8 mouse cellular contexts compared by ENCODE assay signal in the genomic region with DNA sequence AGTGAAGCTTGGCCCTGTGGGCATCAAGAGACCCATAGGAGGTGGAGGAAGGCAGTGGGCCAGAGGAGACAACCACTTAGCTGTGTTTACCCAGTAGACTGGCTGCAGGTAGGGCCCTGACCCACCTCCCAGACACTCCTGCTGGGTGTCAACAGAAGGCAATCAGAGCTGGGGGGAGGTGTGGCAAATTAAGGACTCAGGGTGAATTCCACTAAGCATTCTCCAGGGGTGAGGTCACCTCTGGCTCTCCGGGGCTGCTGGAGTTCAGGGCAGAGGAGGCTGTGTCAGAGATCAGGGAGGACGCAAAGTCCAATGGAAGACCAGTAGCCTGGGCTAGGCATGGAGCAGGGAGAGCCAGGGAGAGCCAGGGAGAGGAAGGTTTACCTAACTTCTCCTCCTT. TPM values are rescaled to one million over a fixed set of nuclear protein-coding genes. Genes with fewer than 3 reads are reported as not detected.
A peak's percentile ranks its signal among the peaks of the same experiment; 100 is the strongest.
DNase-seq lines count a peak whose midpoint lies in the region; ATAC-seq and TF ChIP-seq lines count a peak whose summit lies in the region.

No protein-coding gene starts in this region.

- no peak overlapping the region for H3K4me3 ChIP-seq in C2C12 (ENCODE audit: insufficient read depth, poor library complexity, severe bottlenecking)
- no peak overlapping the region for H3K4me3 ChIP-seq in intestine, embryonic 16.5 days (ENCODE audit: low read length)
- H3K4me3 ChIP-seq in liver, embryonic 16.5 days (ENCODE audit: low read depth, low read length): no peak overlapping the region
- no peak overlapping the region for H3K4me3 ChIP-seq in forebrain, embryonic 14.5 days (ENCODE audit: low read depth, low read length)

- no peaks in the 10 kb centered on the region for H3K27me3 ChIP-seq in C2C12 (ENCODE audit: control insufficient read depth, insufficient read depth, insufficient read length)
- no peaks in the 10 kb centered on the region for H3K27me3 ChIP-seq in intestine, embryonic 16.5 days (replicated peaks; ENCODE audit: control insufficient read depth, insufficient read depth, low read length)
- no peaks in the 10 kb centered on the region for H3K27me3 ChIP-seq in liver, embryonic 16.5 days (ENCODE audit: control insufficient read depth, insufficient read depth, low read depth, low read length)
- no peaks in the 10 kb centered on the region for H3K27me3 ChIP-seq in forebrain, embryonic 14.5 days (replicated peaks; ENCODE audit: control insufficient read depth, insufficient read depth, low read length)

- H3K79me2 ChIP-seq in C2C12 (ENCODE audit: control insufficient read depth, insufficient read depth): peaks cover 17% of the 10 kb centered on the region

- H3K27ac ChIP-seq in intestine, embryonic 16.5 days (ENCODE audit: low read length): no peak overlapping the region; the same call in 1 of the 2 replicates
- H3K27ac ChIP-seq in liver, embryonic 16.5 days (ENCODE audit: low read length): peak overlapping the region; percentile 58
- H3K27ac ChIP-seq in forebrain, embryonic 14.5 days (ENCODE audit: low read depth, low read length): no peak overlapping the region

- ATAC-seq in intestine, embryonic 16.5 days: peak; percentile 64
- ATAC-seq in liver, embryonic 16.5 days (ENCODE audit: low read depth): peak; percentile 72
- no peak for ATAC-seq in megakaryocyte progenitor cell, adult 5-6 weeks (replicated peaks; ENCODE audit: poor library complexity)
- no peak for ATAC-seq in forebrain, embryonic 14.5 days
- no peak for ATAC-seq in monocyte, adult 5-6 weeks (replicated peaks; ENCODE audit: insufficient number of reproducible peaks, low FRiP score, low TSS enrichment, poor library complexity, severe bottlenecking)

- H3K4me2 ChIP-seq in intestine, embryonic 16.5 days (ENCODE audit: low read depth, low read length): no peak overlapping the region
- no peak overlapping the region for H3K4me2 ChIP-seq in liver, embryonic 16.5 days (ENCODE audit: low read depth, low read length)
- no peak overlapping the region for H3K4me2 ChIP-seq in forebrain, embryonic 14.5 days (ENCODE audit: low read length)

- TF ChIP-seq CTCF in C2C12 (IDR thresholded peaks at IDR 0.05; ENCODE audit: control insufficient read depth, insufficient read depth, insufficient read length): no peak

- no peaks in the 10 kb centered on the region for H3K9me3 ChIP-seq in intestine, embryonic 16.5 days (ENCODE audit: control insufficient read depth, low read length)
- H3K9me3 ChIP-seq in liver, embryonic 16.5 days (replicated peaks; ENCODE audit: control insufficient read depth, low read length): no peaks in the 10 kb centered on the region
- no peaks in the 10 kb centered on the region for H3K9me3 ChIP-seq in forebrain, embryonic 14.5 days (replicated peaks; ENCODE audit: control insufficient read depth, low read length)

- H3K4me1 ChIP-seq in intestine, embryonic 16.5 days (ENCODE audit: control insufficient read depth, insufficient read depth, low read length): peaks cover 14% of the 10 kb centered on the region
- peaks cover 12% of the 10 kb centered on the region for H3K4me1 ChIP-seq in liver, embryonic 16.5 days (ENCODE audit: control insufficient read depth, low read depth, low read length)
- H3K4me1 ChIP-seq in forebrain, embryonic 14.5 days (ENCODE audit: control insufficient read depth, insufficient read depth, low read length): no peaks in the 10 kb centered on the region

- peaks cover under 1% of the 10 kb centered on the region for H3K79me3 ChIP-seq in C2C12 (ENCODE audit: low read depth)

- H3K9ac ChIP-seq in intestine, embryonic 16.5 days (ENCODE audit: low read depth, low read length): peak overlapping the region; percentile 24; the same call in 1 of the 2 replicates
- no peak overlapping the region for H3K9ac ChIP-seq in liver, embryonic 16.5 days (ENCODE audit: low read depth, low read length)
- no peak overlapping the region for H3K9ac ChIP-seq in forebrain, embryonic 14.5 days (ENCODE audit: low read length)

- WGBS in intestine, embryonic 16.5 days: 19% methylated on average over 2 of the region's 2 CpGs
- 53% methylated on average over 2 of the region's 2 CpGs for WGBS in liver, embryonic 16.5 days (ENCODE audit: insufficient replicate concordance)
- 8% methylated on average over 2 of the region's 2 CpGs for WGBS in forebrain, embryonic 14.5 days

- peaks cover 29% of the 10 kb centered on the region for H3K36me3 ChIP-seq in C2C12 (ENCODE audit: control insufficient read depth, insufficient read depth)
- peaks cover 16% of the 10 kb centered on the region; the same call in 1 of the 2 replicates for H3K36me3 ChIP-seq in intestine, embryonic 16.5 days (ENCODE audit: control insufficient read depth, insufficient read depth, low read length)
- H3K36me3 ChIP-seq in liver, embryonic 16.5 days (ENCODE audit: control insufficient read depth, insufficient read depth): peaks cover 15% of the 10 kb centered on the region
- H3K36me3 ChIP-seq in forebrain, embryonic 14.5 days (ENCODE audit: control insufficient read depth, insufficient read depth, low read length): peaks cover 24% of the 10 kb centered on the region

- peak; percentile 45 for DNase-seq in embryo, embryonic 10.5 days (ENCODE audit: low spot score)
- DNase-seq in frontal cortex, postnatal 14 days (ENCODE audit: low spot score in 2 of 2): no peak
- no peak for DNase-seq in forebrain, embryonic 14.5 days (ENCODE audit: low spot score)

- no peak overlapping the region for H3ac ChIP-seq in C2C12 (ENCODE audit: control insufficient read depth, insufficient read length, low read depth)

TF ChIP-seq in C2C12, 6 proteins besides CTCF, POLR2A, EP300 and RAD21:
- TF ChIP-seq MYOD1 (IDR thresholded peaks at IDR 0.05; ENCODE audit: control insufficient read depth, insufficient read length, low read depth) (no peak), MAX (IDR thresholded peaks at IDR 0.05) (peak; percentile 66), MYOG (IDR thresholded peaks at IDR 0.05; ENCODE audit: control insufficient read depth, extremely low read depth, insufficient read length) (no peak), FOSL1 (IDR thresholded peaks at IDR 0.05; ENCODE audit: insufficient read depth, low read length, poor library complexity, severe bottlenecking) (peak; percentile 17), USF1 (IDR thresholded peaks at IDR 0.05; ENCODE audit: low read depth) (no peak)

RNA-seq across cellular contexts. Expression of gene Txn2, which starts 17.7 kb away (rescaled TPM):
- polyA plus RNA-seq in C2C12 (2012; fragmentation: generic; extraction: Trizol): 371 TPM
- 357 and 388 TPM in 2 replicates for polyA plus RNA-seq in intestine, embryonic 16.5 days (2015; fragmentation: Nextera tagmentation; extraction: Ambion mirVana)
- 177 and 180 TPM in 2 replicates for polyA plus RNA-seq in liver, embryonic 16.5 days (2015; fragmentation: Nextera tagmentation; extraction: Ambion mirVana)
- total RNA-seq in megakaryocyte progenitor cell, adult 5-6 weeks (2015): 196 and 255 TPM in 2 replicates
- total RNA-seq in megakaryocyte progenitor cell, adult 5-6 weeks (2017): 44.4 and 60.6 TPM in 2 replicates
- polyA plus RNA-seq in forebrain, embryonic 14.5 days (2014; fragmentation: Nextera tagmentation; extraction: Ambion mirVana): 269 and 291 TPM in 2 replicates
- total RNA-seq in monocyte, adult 5-6 weeks (2017): 27.0 to 38.4 TPM (median 33.9 TPM) in 3 replicates

RNA-seq across cellular contexts. Expression of gene Foxred2, which starts 45.5 kb away (rescaled TPM):
- 7.3 TPM for polyA plus RNA-seq in C2C12 (2012; fragmentation: generic; extraction: Trizol)
- polyA plus RNA-seq in intestine, embryonic 16.5 days (2015; fragmentation: Nextera tagmentation; extraction: Ambion mirVana): 1.8 and 2.0 TPM in 2 replicates
- 1.1 and 1.2 TPM in 2 replicates for polyA plus RNA-seq in liver, embryonic 16.5 days (2015; fragmentation: Nextera tagmentation; extraction: Ambion mirVana)
- 15.9 and 19.4 TPM in 2 replicates for total RNA-seq in megakaryocyte progenitor cell, adult 5-6 weeks (2015)
- 15.0 and 16.2 TPM in 2 replicates for total RNA-seq in megakaryocyte progenitor cell, adult 5-6 weeks (2017)
- 12.3 and 12.8 TPM in 2 replicates for polyA plus RNA-seq in forebrain, embryonic 14.5 days (2014; fragmentation: Nextera tagmentation; extraction: Ambion mirVana)
- 4.6 to 5.4 TPM (median 5.1 TPM) in 3 replicates for total RNA-seq in monocyte, adult 5-6 weeks (2017)

RNA-seq across cellular contexts. Expression of gene Eif3d, which starts 59.5 kb away (rescaled TPM):
- polyA plus RNA-seq in C2C12 (2012; fragmentation: generic; extraction: Trizol): 428 TPM
- 166 and 186 TPM in 2 replicates for polyA plus RNA-seq in intestine, embryonic 16.5 days (2015; fragmentation: Nextera tagmentation; extraction: Ambion mirVana)
- polyA plus RNA-seq in liver, embryonic 16.5 days (2015; fragmentation: Nextera tagmentation; extraction: Ambion mirVana): 119 and 125 TPM in 2 replicates
- total RNA-seq in megakaryocyte progenitor cell, adult 5-6 weeks (2015): 184 and 226 TPM in 2 replicates
- 249 and 254 TPM in 2 replicates for total RNA-seq in megakaryocyte progenitor cell, adult 5-6 weeks (2017)
- 167 and 199 TPM in 2 replicates for polyA plus RNA-seq in forebrain, embryonic 14.5 days (2014; fragmentation: Nextera tagmentation; extraction: Ambion mirVana)
- total RNA-seq in monocyte, adult 5-6 weeks (2017): 119 to 136 TPM (median 124 TPM) in 3 replicates

Comparison
In these comparisons a context has a peak if more than half of its experiments do, and no peak if none do; other contexts are left out.
1. ATAC-seq: peak in intestine, embryonic 16.5 days (single experiment) and liver, embryonic 16.5 days (single experiment); none in megakaryocyte progenitor cell, adult 5-6 weeks (single experiment), forebrain, embryonic 14.5 days (single experiment) and monocyte, adult 5-6 weeks (single experiment).